Mouse (Mus musculus): ENCODE data around the gene Gm10778. TPM values are rescaled to one million over a fixed set of nuclear protein-coding genes. Genes with fewer than 3 reads are reported as not detected.
"Not testable (repeated sequence)": the region's sequence is repeated elsewhere in the genome, so short reads cannot be mapped to it uniquely, and the experiment has no call there.

The Gm10778 gene
- total RNA-seq, 2 experiments from 2014 or later = 4.7 to 5.3 TPM

- not testable (repeated sequence) for DNase-seq (ENCODE audit: extremely low spot score in 1 of 2, low spot score in 1 of 2)
Observed at GRCm38 (mm10) chr10:81704531-81705301, 55.9 kb downstream of the Gm10778 start, which contains the start of gene Zfp433. Gene Zfp433 (plus strand): TSS chr10:81704825.

Other genes with a start within 250 kb of the Gm10778 start
- 10 to 100 TPM; 59.5 to 66.8 TPM for gene Nfic, start 193.4 kb upstream of the Gm10778 start, total RNA-seq (2021)
- 100 to 1,000 TPM; 255 to 311 TPM for gene Celf5, start 166.3 kb upstream of the Gm10778 start, total RNA-seq (2021)
- gene Ncln, start 152.7 kb upstream of the Gm10778 start, total RNA-seq (2021) = 10 to 100 TPM; 83.0 to 94.6 TPM
- under 1 TPM; 0.35 to 0.54 TPM for gene S1pr4, start 148.9 kb upstream of the Gm10778 start, total RNA-seq (2021)
- 1 to 10 TPM; 2.4 to 3.2 TPM for gene Gna15, start 124.8 kb upstream of the Gm10778 start, total RNA-seq (2021)
- 100 to 1,000 TPM; 110 to 121 TPM for gene Gna11, start 103.9 kb upstream of the Gm10778 start, total RNA-seq (2021)
- 100 to 1,000 TPM; 692 to 732 TPM for gene Aes, start 89.6 kb upstream of the Gm10778 start, total RNA-seq (2021)
- gene Tle2, start 74.5 kb upstream of the Gm10778 start, total RNA-seq (2021) = 10 to 100 TPM; 22.5 to 32.3 TPM
- 1 to 10 TPM; 1.7 to 4.1 TPM for gene Tle6, start 48.0 kb upstream of the Gm10778 start, total RNA-seq (2021)
- 1 to 10 TPM; 4.2 to 4.4 TPM for gene BC025920, start 42.8 kb upstream of the Gm10778 start, total RNA-seq (2021)
- 10 to 100 TPM; 23.5 to 30.9 TPM for gene Sirt6, start 21.3 kb upstream of the Gm10778 start, total RNA-seq (2021)
- gene Ankrd24, start 20.5 kb upstream of the Gm10778 start, total RNA-seq (2021) = 10 to 100 TPM; 30.8 to 39.0 TPM
- gene Zfp433, start 55.8 kb downstream of the Gm10778 start, total RNA-seq (2021) = 10 to 100 TPM; 11.3 to 11.7 TPM
- 1 to 10 TPM; 7.3 to 7.5 TPM for gene Gm3055, start 122.1 kb downstream of the Gm10778 start, total RNA-seq (2021)
- gene Gm4767, start 163.1 kb downstream of the Gm10778 start, total RNA-seq (2021) = 1 to 10 TPM; 3.0 to 3.1 TPM
- 1 to 10 TPM; 2.7 to 2.9 TPM for gene Gm32687, start 214.9 kb downstream of the Gm10778 start, total RNA-seq (2021)

Measured in layer of hippocampus, postnatal 25 days (tissue).